Mouse (Mus musculus) activated CD4-positive, CD25-positive, alpha-beta regulatory T cell, adult 4 months (primary cell): Measurements from ENCODE around the gene Cbfb. TPM values are rescaled to one million over a fixed set of nuclear protein-coding genes. Genes with fewer than 3 reads are reported as not detected.
"Not testable (repeated sequence)": the region's sequence is repeated elsewhere in the genome, so short reads cannot be mapped to it uniquely, and the experiment has no call there.

ENCODE experiments used
- ATAC-seq: one replicate; pipeline ENCODE4 v1.8.0; 2017
- polyA plus RNA-seq, 2 experiments: library from polyadenylated mRNA; unstranded; fragments of 100-300 nt; shearing (Covaris generic); gene quantifications; one replicate each; pipeline ENCODE4 v1.2.1; 2017

Cbfb gene
- polyA plus RNA-seq: 10 to 100 TPM; 34.0 to 49.2 TPM

- peak; percentile 92 for ATAC-seq
These were observed at the start of gene Cbfb for GRCm38 (mm10) chr8:105170381-105171115. TSS of gene Cbfb (plus strand) at chr8:105170674.

- no peak for ATAC-seq
These were observed 40.6 kb upstream of the Cbfb start for GRCm38 (mm10) chr8:105129864-105130263.

GRCm38 (mm10) chr8:105131509-105131908 is 39.0 kb upstream of the Cbfb start, which contains the start of gene Ces4a:
TSS of gene Ces4a (plus strand) at chr8:105131800.
- no peak for ATAC-seq

- ATAC-seq: peak; percentile 46
These were observed 32.1 kb upstream of the Cbfb start for GRCm38 (mm10) chr8:105138423-105138822.

GRCm38 (mm10) chr8:105142395-105142794 is 28.1 kb upstream of the Cbfb start:
- ATAC-seq: no peak

GRCm38 (mm10) chr8:105151654-105152053 is 18.8 kb upstream of the Cbfb start:
- no peak for ATAC-seq

GRCm38 (mm10) chr8:105152623-105153398 is 17.7 kb upstream of the Cbfb start:
- ATAC-seq: no peak

GRCm38 (mm10) chr8:105154316-105154715 is 16.2 kb upstream of the Cbfb start:
- ATAC-seq: no peak

- ATAC-seq: no peak
These were observed 15.3 kb upstream of the Cbfb start for GRCm38 (mm10) chr8:105155091-105155745.

- ATAC-seq: peak; percentile 54
These were observed 12.9 kb upstream of the Cbfb start for GRCm38 (mm10) chr8:105157555-105157954.

GRCm38 (mm10) chr8:105158084-105158483 is 12.4 kb upstream of the Cbfb start:
- no peak for ATAC-seq

GRCm38 (mm10) chr8:105161121-105161652 is 9.3 kb upstream of the Cbfb start:
- no peak for ATAC-seq

GRCm38 (mm10) chr8:105164272-105164902 is 6.1 kb upstream of the Cbfb start:
- ATAC-seq: no peak

- ATAC-seq: no peak
These were observed 5.3 kb upstream of the Cbfb start for GRCm38 (mm10) chr8:105165191-105165590.

GRCm38 (mm10) chr8:105167116-105167515 is 3.4 kb upstream of the Cbfb start:
- no peak for ATAC-seq

- no peak for ATAC-seq
These were observed 892 bp upstream of the Cbfb start for GRCm38 (mm10) chr8:105169582-105169981.

GRCm38 (mm10) chr8:105170041-105170380 is 463 bp upstream of the Cbfb start:
- ATAC-seq: peak; percentile 9

GRCm38 (mm10) chr8:105171116-105172002 is 885 bp downstream of the Cbfb start:
- peak; percentile 53 for ATAC-seq

- no peak for ATAC-seq
These were observed 1.5 kb downstream of the Cbfb start for GRCm38 (mm10) chr8:105172003-105172362.

- not testable (repeated sequence) for ATAC-seq
These were observed 4.8 kb downstream of the Cbfb start for GRCm38 (mm10) chr8:105175287-105175686.

GRCm38 (mm10) chr8:105178211-105178800 is 7.8 kb downstream of the Cbfb start:
- ATAC-seq: no peak
